Mouse (Mus musculus) lung, embryonic 16.5 days (tissue): Measurements from ENCODE around the gene Olfr316. TPM values are rescaled to one million over a fixed set of nuclear protein-coding genes. Genes with fewer than 3 reads are reported as not detected.

Experiments
- ATAC-seq: fragments of 200-750 bp; cut with Nextera tagmentation; 2 replicates; pipeline ENCODE4 v1.8.0; 2017; ENCODE audit warnings: low read depth, mild to moderate bottlenecking, moderate library complexity
- H3K27ac ChIP-seq: fragments of 300-500 bp; sonication (generic); 2 replicates; pipeline ENCODE4 v1.5.1; 2014; ENCODE audit warnings: mild to moderate bottlenecking, control low read depth, low read length
- H3K27me3 ChIP-seq: fragments of 300-500 bp; sonication (generic); 2 replicates; pipeline ENCODE4 v1.6.1; 2014; ENCODE audit warnings: low read depth, low read length, mixed read lengths; ENCODE audit not compliant: control insufficient read depth, insufficient read depth
- H3K36me3 ChIP-seq: fragments of 300-500 bp; sonication (generic); 2 replicates; pipeline ENCODE4 v1.6.1; 2014; ENCODE audit warnings: low read length; ENCODE audit not compliant: control insufficient read depth, insufficient read depth
- H3K4me1 ChIP-seq: fragments of 300-500 bp; sonication (generic); replicated peaks from 2 replicates; pipeline ENCODE4 v1.6.1; 2014; ENCODE audit warnings: low read length, mixed read lengths; ENCODE audit not compliant: control insufficient read depth, insufficient read depth
- H3K4me2 ChIP-seq: fragments of 300-500 bp; sonication (generic); 2 replicates; pipeline ENCODE4 v1.6.1; 2014; ENCODE audit warnings: low read depth, low read length, control low read depth
- H3K4me3 ChIP-seq: fragments of 300-500 bp; sonication (generic); 2 replicates; pipeline ENCODE4 v1.5.1; 2014; ENCODE audit warnings: mild to moderate bottlenecking, low read length, control low read depth
- H3K9ac ChIP-seq: fragments of 300-500 bp; sonication (generic); 2 replicates; pipeline ENCODE4 v1.6.1; 2014; ENCODE audit warnings: low read length, control low read depth
- H3K9me3 ChIP-seq: fragments of 300-500 bp; sonication (generic); 2 replicates; pipeline ENCODE4 v1.6.1; 2016; ENCODE audit warnings: low read length; ENCODE audit not compliant: control insufficient read depth
- WGBS: fragments of 180-500 bp; shearing (Covaris S2); extraction: QIAGEN DNeasy Blood & Tissue Kit; methylation state at CpG from one replicate; pipeline ENCODE4 v1.1.7; 2014; 5-methylcytosine and 5-hydroxymethylcytosine counted together
- polyA plus RNA-seq: library from polyadenylated mRNA; unstranded; fragments of >200 nt; fragmentation: Nextera tagmentation; extraction: Ambion mirVana; gene quantifications from 2 replicates; pipeline ENCODE4 v1.2.1, GENCODE M21; 2015

The Olfr316 gene
- polyA plus RNA-seq, 1 experiment from 2014 or later, result not detected

DNA sequence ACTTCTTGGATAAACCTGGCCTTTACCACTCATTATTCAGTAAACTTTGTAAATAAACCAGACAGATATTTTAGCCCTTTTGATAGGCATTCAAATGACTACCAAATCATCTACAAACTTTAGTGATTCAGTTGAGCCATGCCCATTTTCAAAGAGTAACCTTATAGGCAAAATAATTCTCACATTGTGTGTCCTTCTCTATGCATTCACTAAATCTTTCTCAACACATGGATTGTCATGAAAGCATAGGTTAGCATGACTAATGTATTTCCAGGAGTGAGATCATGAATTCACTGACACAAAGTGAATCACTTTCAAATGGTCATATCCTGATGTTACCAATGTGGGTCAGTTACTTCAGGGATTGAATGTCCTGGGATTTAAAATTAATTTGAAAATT lies 20.4 kb downstream of the Olfr316 start, which contains the start of gene Olfr315:
Olfr315 (plus strand) TSS at position 301 of the 400 bp plus-strand sequence.
- H3K4me3 ChIP-seq, result no peak within 1 kb of the TSS
- no peak for ATAC-seq
- H3K9ac ChIP-seq, result no peak within 1 kb of the TSS
- no peaks in the 10 kb centered on the region for H3K4me1 ChIP-seq
- H3K9me3 ChIP-seq, result no peaks in the 10 kb centered on the region
- H3K27me3 ChIP-seq, result no peaks in the 10 kb centered on the region
- no peak within 1 kb of the TSS for H3K4me2 ChIP-seq
- no peaks in the 10 kb centered on the region for H3K36me3 ChIP-seq
- no peak within 1 kb of the TSS for H3K27ac ChIP-seq

- Histone ChIP-seq H3K9ac (no peak within 1 kb of the TSS), H3K4me3 (no peak within 1 kb of the TSS), H3K4me2 (no peak within 1 kb of the TSS), H3K4me1 (no peaks in the 10 kb centered on the region), H3K27me3 (no peaks in the 10 kb centered on the region), H3K27ac (no peak within 1 kb of the TSS), H3K9me3 (no peaks in the 10 kb centered on the region), H3K36me3 (no peaks in the 10 kb centered on the region)
- no peak for ATAC-seq
- 46% methylated on average over 6 of the region's 6 CpGs for WGBS
These were observed 30.1 kb downstream of the Olfr316 start, which contains the start of gene Olfr314 for GRCm38 (mm10) chr11:58782480-58783089. Gene Olfr314 (plus strand): TSS chr11:58782952.

DNA sequence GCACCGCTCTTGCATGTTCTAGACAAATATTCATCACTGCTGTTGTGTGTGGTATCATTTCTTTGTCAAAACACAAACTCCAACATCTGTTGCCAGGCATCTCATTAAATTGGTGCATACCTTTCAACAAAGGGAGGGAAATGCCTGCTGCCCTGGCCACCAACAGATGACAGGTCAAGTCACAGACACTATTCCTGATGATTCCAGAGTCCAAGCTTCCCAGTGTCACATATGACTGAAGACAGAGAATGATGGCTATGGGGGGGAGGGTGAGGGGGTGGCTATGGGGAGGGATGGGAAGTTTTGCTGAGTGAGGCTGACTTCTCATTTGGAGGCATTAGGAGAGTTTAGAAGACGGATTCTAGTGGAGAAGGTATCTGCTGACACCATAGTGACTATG lies 31.6 kb downstream of the Olfr316 start:
- Histone ChIP-seq H3K9ac (no peak overlapping the region), H3K9me3 (no peaks in the 10 kb centered on the region), H3K4me3 (no peak overlapping the region), H3K27me3 (no peaks in the 10 kb centered on the region), H3K4me1 (no peaks in the 10 kb centered on the region), H3K36me3 (no peaks in the 10 kb centered on the region), H3K27ac (no peak overlapping the region), H3K4me2 (no peak overlapping the region)
- no peak for ATAC-seq
- WGBS, result 60% methylated on average over 2 of the region's 2 CpGs

- no peak overlapping the region for H3K27ac ChIP-seq
- H3K27me3 ChIP-seq, result no peaks in the 10 kb centered on the region
- no peak overlapping the region for H3K9ac ChIP-seq
- 76% methylated on average over 10 of the region's 10 CpGs for WGBS
- no peak for ATAC-seq
- no peaks in the 10 kb centered on the region for H3K4me1 ChIP-seq
- no peaks in the 10 kb centered on the region for H3K9me3 ChIP-seq
- H3K4me2 ChIP-seq, result no peak overlapping the region
- no peak overlapping the region for H3K4me3 ChIP-seq
- H3K36me3 ChIP-seq, result no peaks in the 10 kb centered on the region
These were observed 35.1 kb downstream of the Olfr316 start for GRCm38 (mm10) chr11:58787651-58788050.

DNA sequence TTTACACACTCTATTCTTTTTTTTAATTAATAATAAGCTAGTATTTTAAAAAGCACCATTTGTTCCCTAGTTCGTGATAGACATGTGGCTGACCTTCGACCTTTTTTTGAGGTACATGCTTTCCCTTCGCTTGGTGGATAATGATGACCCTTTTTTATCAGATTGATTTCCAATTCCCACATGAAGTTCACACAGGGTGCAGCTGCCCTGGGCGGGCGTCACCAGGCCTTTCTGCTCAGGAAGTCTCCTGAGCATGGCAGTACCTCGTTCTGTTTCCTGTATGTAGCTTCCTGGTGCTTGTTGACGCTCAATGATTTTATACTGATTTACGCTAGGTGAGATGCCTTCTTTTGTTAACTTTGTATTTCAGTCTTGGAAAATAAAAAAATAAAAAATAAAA lies 35.8 kb downstream of the Olfr316 start:
- Histone ChIP-seq H3K36me3 (no peaks in the 10 kb centered on the region), H3K27ac (no peak overlapping the region), H3K4me2 (no peak overlapping the region), H3K27me3 (no peaks in the 10 kb centered on the region), H3K9me3 (no peaks in the 10 kb centered on the region), H3K4me3 (no peak overlapping the region), H3K4me1 (no peaks in the 10 kb centered on the region), H3K9ac (no peak overlapping the region)
- ATAC-seq, result no peak
- WGBS, result 68% methylated on average over 8 of the region's 8 CpGs

DNA sequence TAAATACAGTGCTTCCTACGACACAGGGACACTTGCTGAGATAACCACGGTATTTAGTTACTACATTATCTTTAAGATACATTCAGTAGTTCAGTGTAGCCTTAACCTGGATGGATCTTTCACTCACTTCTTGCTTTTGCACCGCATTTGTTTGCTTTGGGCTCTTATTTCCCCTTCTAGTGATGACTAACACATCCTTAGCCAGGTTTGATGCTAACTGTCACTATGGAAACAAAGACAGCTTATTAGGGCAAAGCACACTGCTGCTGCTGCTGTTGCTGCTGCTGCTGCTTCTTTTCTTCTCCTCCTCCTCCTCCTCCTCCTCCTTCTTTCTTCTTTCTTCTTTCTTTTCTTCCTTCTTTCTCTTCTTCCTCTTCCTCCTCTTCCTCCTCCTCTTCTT lies 37.0 kb downstream of the Olfr316 start:
- ATAC-seq, result no peak
- WGBS, result 20% methylated on average over 3 of the region's 3 CpGs
- no peak overlapping the region for H3K4me3 ChIP-seq
- no peak overlapping the region for H3K27ac ChIP-seq
- no peak overlapping the region for H3K9ac ChIP-seq
- no peaks in the 10 kb centered on the region for H3K9me3 ChIP-seq
- H3K4me2 ChIP-seq, result no peak overlapping the region
- H3K27me3 ChIP-seq, result no peaks in the 10 kb centered on the region
- no peaks in the 10 kb centered on the region for H3K36me3 ChIP-seq
- H3K4me1 ChIP-seq, result no peaks in the 10 kb centered on the region

DNA sequence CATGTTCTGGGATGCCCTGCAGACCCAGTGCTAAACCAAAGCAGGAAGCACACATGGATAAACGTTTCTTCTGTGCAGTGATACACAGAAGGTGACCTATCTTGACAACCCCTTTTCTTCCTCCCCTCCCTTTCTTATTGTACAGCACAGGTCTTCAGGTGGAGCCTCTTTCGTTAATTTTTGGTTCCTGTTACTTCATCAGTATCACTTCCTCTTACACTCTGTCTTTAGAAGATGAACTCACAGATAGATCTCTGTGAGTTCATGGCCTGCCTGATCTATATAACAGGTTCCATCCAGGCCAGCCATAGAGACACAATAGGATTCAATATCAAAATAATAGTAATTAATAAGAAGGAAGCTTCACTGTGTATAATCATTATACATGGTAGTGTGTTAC lies 37.5 kb downstream of the Olfr316 start:
- no peak overlapping the region for H3K27ac ChIP-seq
- 42% methylated on average over 2 of the region's 2 CpGs for WGBS
- H3K36me3 ChIP-seq, result no peaks in the 10 kb centered on the region

GRCm38 (mm10) chr11:58790646-58791045 lies 38.1 kb downstream of the Olfr316 start:
- no peak overlapping the region for H3K9ac ChIP-seq
- H3K4me3 ChIP-seq, result no peak overlapping the region
- ATAC-seq, result no peak
- H3K36me3 ChIP-seq, result no peaks in the 10 kb centered on the region
- no peaks in the 10 kb centered on the region for H3K9me3 ChIP-seq
- no peaks in the 10 kb centered on the region for H3K4me1 ChIP-seq
- H3K4me2 ChIP-seq, result no peak overlapping the region
- no peak overlapping the region for H3K27ac ChIP-seq
- H3K27me3 ChIP-seq, result no peaks in the 10 kb centered on the region
- 61% methylated on average over 6 of the region's 6 CpGs for WGBS

More for the DNA sequence above, 37.5 kb downstream of the Olfr316 start:
- Histone ChIP-seq H3K4me2 (no peak overlapping the region), H3K27me3 (no peaks in the 10 kb centered on the region), H3K9me3 (no peaks in the 10 kb centered on the region), H3K4me1 (no peaks in the 10 kb centered on the region), H3K9ac (no peak overlapping the region), H3K4me3 (no peak overlapping the region)
- ATAC-seq, result no peak

DNA sequence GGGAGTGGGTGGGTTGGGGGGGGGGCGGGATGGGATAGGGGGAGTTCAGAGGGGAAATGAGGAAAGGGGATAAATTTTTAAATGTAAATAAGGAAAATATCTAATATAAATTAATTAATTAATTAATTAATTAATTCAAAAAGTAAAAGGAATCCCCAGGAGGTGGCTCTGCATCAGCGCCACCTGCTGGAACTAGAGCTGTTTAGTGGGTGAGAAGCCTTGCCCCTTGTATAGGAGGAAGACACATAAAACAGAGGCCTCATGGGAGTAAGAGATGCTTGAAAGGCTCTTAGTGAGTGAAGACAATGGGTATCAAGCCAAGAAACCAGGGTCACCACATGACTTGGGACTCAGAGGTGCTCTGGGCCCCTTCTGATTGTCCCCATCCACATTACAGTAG lies 43.3 kb downstream of the Olfr316 start:
- Histone ChIP-seq H3K4me3 (no peak overlapping the region), H3K27ac (no peak overlapping the region), H3K4me2 (no peak overlapping the region), H3K27me3 (no peaks in the 10 kb centered on the region), H3K9me3 (no peaks in the 10 kb centered on the region), H3K9ac (no peak overlapping the region), H3K36me3 (no peaks in the 10 kb centered on the region), H3K4me1 (no peaks in the 10 kb centered on the region)
- 75% methylated on average over 2 of the region's 2 CpGs for WGBS
- no peak for ATAC-seq

GRCm38 (mm10) chr11:58796850-58797249 lies 44.3 kb downstream of the Olfr316 start:
- Histone ChIP-seq H3K4me3 (no peak overlapping the region), H3K27ac (no peak overlapping the region), H3K9me3 (no peaks in the 10 kb centered on the region), H3K4me2 (no peak overlapping the region), H3K9ac (no peak overlapping the region), H3K4me1 (no peaks in the 10 kb centered on the region; the same call in 1 of the 2 replicates), H3K27me3 (no peaks in the 10 kb centered on the region), H3K36me3 (no peaks in the 10 kb centered on the region)
- WGBS, result 65% methylated on average over 7 of the region's 7 CpGs
- ATAC-seq, result no peak
